Mouse (Mus musculus) liver, adult 2 months (tissue): ENCODE data around the gene Retn.

ENCODE experiments used
- CTCF ChIP-seq: fragments of 200-500 bp; IDR thresholded peaks from 2 replicates; pipeline ENCODE4 v1.5.1; 2011; ENCODE audit warnings: low read depth, low read length, control low read depth
- POLR2A ChIP-seq: fragments of 200-500 bp; IDR thresholded peaks from 2 replicates; pipeline ENCODE4 v1.6.1; 2011; ENCODE audit warnings: low read length, control low read depth; ENCODE audit not compliant: insufficient read depth; ENCODE audit errors: extremely low read depth

- TF ChIP-seq CTCF (no peak), POLR2A (no peak)
Observed at GRCm38 (mm10) chr8:3648268-3648667, 7.3 kb upstream of the Retn start.
